Mouse (Mus musculus): Measurements from ENCODE around the gene Dohh. TPM values are rescaled to one million over a fixed set of nuclear protein-coding genes. Genes with fewer than 3 reads are reported as not detected.

The Dohh gene
- total and polyA plus RNA-seq, 3 experiments = 78.2 to 131 (median 81.7) TPM

GRCm38 (mm10) chr10:81351678-81352291, 32.4 kb upstream of the Dohh start (continued):
- TF ChIP-seq ZC3H11A (IDR thresholded peaks at IDR 0.05; ENCODE audit: low read depth, low read length) = no peak
- TF ChIP-seq ETS1 (conservative IDR thresholded peaks at IDR 0.05; ENCODE audit: low read depth, low read length) = no peak; the same call in 1 of the 2 replicates
- no peak for TF ChIP-seq MAFK (IDR thresholded peaks at IDR 0.05; ENCODE audit: insufficient replicate concordance, low read length)
- peak; percentile 28; the same call in 1 of the 2 replicates for TF ChIP-seq HCFC1 (IDR thresholded peaks at IDR 0.05; ENCODE audit: low read depth, low read length)
- TF ChIP-seq E2F4 (IDR thresholded peaks at IDR 0.05; ENCODE audit: insufficient replicate concordance, low read depth, low read length) = no peak
- TF ChIP-seq ZNF384 (IDR thresholded peaks at IDR 0.05; ENCODE audit: low read depth, low read length) = no peak
- no peak for TF ChIP-seq PAX5 (IDR thresholded peaks at IDR 0.05; ENCODE audit: low read length)
- 0 out of 2 replicates have a peak, but pooled peaks have one; percentile 10 for TF ChIP-seq MYC (IDR thresholded peaks at IDR 0.05; ENCODE audit: low read depth, low read length)
- no peak for TF ChIP-seq JUN (IDR thresholded peaks at IDR 0.05; ENCODE audit: insufficient read depth, low read depth, low read length)
- TF ChIP-seq CHD2 (IDR thresholded peaks at IDR 0.05; ENCODE audit: low read length) = no peak
- 0 out of 2 replicates have a peak, but pooled peaks have one; percentile 39 for TF ChIP-seq TBP (conservative IDR thresholded peaks at IDR 0.05; ENCODE audit: low read depth, low read length)
- peak; percentile 40; the same call in 1 of the 2 replicates for TF ChIP-seq NELFE (IDR thresholded peaks at IDR 0.05; ENCODE audit: low read depth, low read length)
- TF ChIP-seq POLR2A (IDR thresholded peaks at IDR 0.05; ENCODE audit: low read depth, low read length) = peak; percentile 56
- peak; percentile 22; the same call in 1 of the 2 replicates for TF ChIP-seq EP300 (IDR thresholded peaks at IDR 0.05; ENCODE audit: low read length)
- TF ChIP-seq SIN3A (IDR thresholded peaks at IDR 0.05; ENCODE audit: low read length) = peak; percentile 62

- peaks cover 19 to 61% of the 10 kb centered on the region in 2 experiments for H3K4me1 ChIP-seq (ENCODE audit: control insufficient read depth in 1 of 2, insufficient read depth in 2 of 2)
- no peak overlapping the region for H3K4me2 ChIP-seq (ENCODE audit: insufficient read depth, low read depth, poor library complexity, severe bottlenecking)
- dilution Hi-C loops (cut with MboI; ENCODE audit: extremely low pct_ligation_motif_present, extremely low pct_unique_long_range_greater_than_20kb, low sequenced_read_pairs) (no loop called here), in situ Hi-C loops (cut with MboI; ENCODE audit: low pct_ligation_motif_present, low pct_unique_long_range_greater_than_20kb, low sequenced_read_pairs) (loop anchor here (10.0 kb wide), 1 partner anchor 160 kb away; no protein-coding TSS in a partner anchor)
- no peak for TF ChIP-seq MYC (IDR thresholded peaks at IDR 0.05; ENCODE audit: low read depth, low read length)
- TF ChIP-seq USF1 (IDR thresholded peaks at IDR 0.05; ENCODE audit: low read depth, low read length) = no peak
- TF ChIP-seq MXI1 (IDR thresholded peaks at IDR 0.05; ENCODE audit: low read depth, low read length) = no peak
- no peak for TF ChIP-seq ZC3H11A (IDR thresholded peaks at IDR 0.05; ENCODE audit: low read depth, low read length)
- TF ChIP-seq IRF4 (IDR thresholded peaks at IDR 0.05; ENCODE audit: low read depth, low read length) = no peak
- TF ChIP-seq NRF1 (IDR thresholded peaks at IDR 0.05; ENCODE audit: low read depth, low read length) = no peak
- TF ChIP-seq SIN3A (IDR thresholded peaks at IDR 0.05; ENCODE audit: low read length) = no peak
- TF ChIP-seq HCFC1 (IDR thresholded peaks at IDR 0.05; ENCODE audit: low read depth, low read length) = no peak
- no peak for TF ChIP-seq ELF1 (IDR thresholded peaks at IDR 0.05; ENCODE audit: low read depth, low read length)
- no peak for TF ChIP-seq CHD2 (IDR thresholded peaks at IDR 0.05; ENCODE audit: low read length)
- TF ChIP-seq JUN (IDR thresholded peaks at IDR 0.05; ENCODE audit: insufficient read depth, low read depth, low read length) = no peak
- no peak for TF ChIP-seq E2F4 (IDR thresholded peaks at IDR 0.05; ENCODE audit: insufficient replicate concordance, low read depth, low read length)
- no peak for TF ChIP-seq PAX5 (IDR thresholded peaks at IDR 0.05; ENCODE audit: low read length)
- no peak for TF ChIP-seq POLR2AphosphoS2 (IDR thresholded peaks at IDR 0.05; ENCODE audit: low read depth, low read length)
- TF ChIP-seq BHLHE40 (IDR thresholded peaks at IDR 0.05; ENCODE audit: low read depth, low read length) = no peak
- H3K9me3 ChIP-seq (replicated peaks; ENCODE audit: low read length) = no peaks in the 10 kb centered on the region
- no peak overlapping the region for H3K27ac ChIP-seq (ENCODE audit: insufficient read depth, low read depth)
- H3K4me3 ChIP-seq (replicated peaks in 1 of 3; ENCODE audit: low read depth in 2 of 3, low read length in 2 of 3, poor library complexity in 1 of 3) = no peak overlapping the region
- H3K27me3 ChIP-seq (replicated peaks) = no peaks in the 10 kb centered on the region
- no peak for DNase-seq (ENCODE audit: extremely low read depth)
- H3K36me3 ChIP-seq (replicated peaks in 1 of 2; ENCODE audit: control insufficient read depth in 1 of 2, insufficient read depth in 1 of 2, low read length in 1 of 2) = peaks cover 2 to 7% of the 10 kb centered on the region in 2 experiments
- H3K9ac ChIP-seq (ENCODE audit: insufficient read depth, low read depth) = no peak overlapping the region
- H3K79me2 ChIP-seq (replicated peaks; ENCODE audit: control insufficient read depth, extremely low read depth, insufficient read depth, poor library complexity, severe bottlenecking) = no peaks in the 10 kb centered on the region; the same call in 1 of the 2 replicates
Observed at GRCm38 (mm10) chr10:81354738-81355477, 29.3 kb upstream of the Dohh start.

Measured in CH12.LX (cell line).